Mouse (Mus musculus) heart, adult 2 months (tissue): ENCODE measurements at regions not wholly inside any gene's neighbourhood (a gene's known extent, or its start where the extent isn't known, plus 50 kb on each side); places are given as distances from the start of the nearest gene placed in this dataset.

Experiments used
- CTCF ChIP-seq: fragments of 200-600 bp; IDR thresholded peaks from 2 replicates; pipeline ENCODE4 v1.8.1; 2022; ENCODE audit warnings: antibody characterized with exemption, mild to moderate bottlenecking, moderate library complexity
- POLR2A ChIP-seq: fragments of 200-500 bp; IDR thresholded peaks from 2 replicates; pipeline ENCODE4 v1.6.1; 2011; ENCODE audit warnings: mild to moderate bottlenecking, low read depth, low read length, control low read depth; ENCODE audit not compliant: insufficient read depth

GRCm38 (mm10) chr2:38423886-38424277, 84.8 kb downstream of the Lhx2 start:
- TF ChIP-seq CTCF (no peak), POLR2A (no peak)
